Mouse (Mus musculus) layer of hippocampus, adult 18-20 months (tissue): Measurements from ENCODE around the gene Rgs17. TPM values are rescaled to one million over a fixed set of nuclear protein-coding genes. Genes with fewer than 3 reads are reported as not detected.
A peak's percentile ranks its signal among the peaks of the same experiment; 100 is the strongest.

ENCODE experiments used
- DNase-seq, 2 experiments: peaks; one replicate each; pipeline ENCODE4 v3.0.0; 2022; ENCODE audit warnings: low spot score in 2 of 2
- total RNA-seq, 2 experiments: library from RNA; stranded (reverse); gene quantifications; 2 replicates each; pipeline ENCODE4 v1.2.3; 2021

Gene Rgs17
- total RNA-seq, 2 experiments from 2014 or later = 31.0 to 34.5 TPM

- peak; percentile 14 to 63 for DNase-seq
Observed at GRCm38 (mm10) chr10:5824779-5825178, 97.4 kb downstream of the Rgs17 start.

- peak; percentile 94 to 95 for DNase-seq
Observed at GRCm38 (mm10) chr10:5823740-5824491, 98.3 kb downstream of the Rgs17 start, which contains the start of gene Mtrf1l. Gene Mtrf1l, minus strand, starts transcription at chr10:5823910.

GRCm38 (mm10) chr10:5823291-5823739 is 98.9 kb downstream of the Rgs17 start:
- peak in 1 of 2 experiments; percentile 8 for DNase-seq

- no peak for DNase-seq
Observed at GRCm38 (mm10) chr10:5818772-5819171, 103.4 kb downstream of the Rgs17 start.

GRCm38 (mm10) chr10:5815968-5816367 is 106.2 kb downstream of the Rgs17 start:
- no peak for DNase-seq

- no peak for DNase-seq
Observed at GRCm38 (mm10) chr10:5813724-5814123, 108.5 kb downstream of the Rgs17 start.

- DNase-seq = no peak
Observed at GRCm38 (mm10) chr10:5807683-5808082, 114.5 kb downstream of the Rgs17 start.

- no peak for DNase-seq
Observed at GRCm38 (mm10) chr10:5806996-5807395, 115.2 kb downstream of the Rgs17 start.

GRCm38 (mm10) chr10:5806416-5806815 is 115.8 kb downstream of the Rgs17 start:
- DNase-seq = peak in 1 of 2 experiments; percentile 19

GRCm38 (mm10) chr10:5805731-5806307 is 116.4 kb downstream of the Rgs17 start:
- DNase-seq = peak; percentile 95

- peak; percentile 98 to 99 for DNase-seq
Observed at GRCm38 (mm10) chr10:5805243-5805730, 116.9 kb downstream of the Rgs17 start, which contains the start of gene Fbxo5. Gene Fbxo5, minus strand, starts transcription at chr10:5805600.

GRCm38 (mm10) chr10:5804691-5805156 is 117.5 kb downstream of the Rgs17 start:
- no peak for DNase-seq

GRCm38 (mm10) chr10:5803739-5804138 is 118.5 kb downstream of the Rgs17 start:
- DNase-seq = no peak

GRCm38 (mm10) chr10:5802866-5803265 is 119.3 kb downstream of the Rgs17 start:
- no peak for DNase-seq

- DNase-seq = no peak
Observed at GRCm38 (mm10) chr10:5800490-5800889, 121.7 kb downstream of the Rgs17 start.

- DNase-seq = no peak
Observed at GRCm38 (mm10) chr10:5798069-5798468, 124.1 kb downstream of the Rgs17 start.

GRCm38 (mm10) chr10:5790657-5791056 is 131.5 kb downstream of the Rgs17 start:
- peak; percentile 18 to 66 for DNase-seq

- peak in 1 of 2 experiments; percentile 44 for DNase-seq
Observed at GRCm38 (mm10) chr10:5786923-5787322, 135.3 kb downstream of the Rgs17 start.
